Mouse (Mus musculus) layer of hippocampus, postnatal 36 days (tissue): ENCODE results near the gene Slc6a5. TPM values are rescaled to one million over a fixed set of nuclear protein-coding genes. Genes with fewer than 3 reads are reported as not detected.
"Not testable (repeated sequence)": the region's sequence is repeated elsewhere in the genome, so short reads cannot be mapped to it uniquely, and the experiment has no call there.

Experiments
- DNase-seq, 2 experiments: peaks; one replicate each; pipeline ENCODE4 v3.0.0; 2022
- total RNA-seq, 2 experiments: library from RNA; stranded (reverse); gene quantifications; 2 replicates each; pipeline ENCODE4 v1.2.3; 2021

Slc6a5 gene
- total RNA-seq, 2 experiments from 2014 or later = 0.05 TPM; not detected in 1

GRCm38 (mm10) chr7:49913728-49914328 is 3.9 kb downstream of the Slc6a5 start:
- no peak for DNase-seq

GRCm38 (mm10) chr7:49914946-49915345 is 5.0 kb downstream of the Slc6a5 start:
- DNase-seq = no peak

- no peak for DNase-seq
Observed at GRCm38 (mm10) chr7:49915471-49915870, 5.5 kb downstream of the Slc6a5 start.

- DNase-seq = no peak
Observed at GRCm38 (mm10) chr7:49919494-49919893, 9.5 kb downstream of the Slc6a5 start.

- no peak for DNase-seq
Observed at GRCm38 (mm10) chr7:49920751-49921150, 10.8 kb downstream of the Slc6a5 start.

GRCm38 (mm10) chr7:49922928-49923327 is 13.0 kb downstream of the Slc6a5 start:
- DNase-seq = no peak

GRCm38 (mm10) chr7:49923376-49923775 is 13.4 kb downstream of the Slc6a5 start:
- peak; percentile 79 to 84 for DNase-seq

GRCm38 (mm10) chr7:49928571-49928970 is 18.6 kb downstream of the Slc6a5 start:
- no peak for DNase-seq

GRCm38 (mm10) chr7:49929999-49930398 is 20.1 kb downstream of the Slc6a5 start:
- DNase-seq = no peak

GRCm38 (mm10) chr7:49933386-49934115 is 23.6 kb downstream of the Slc6a5 start:
- DNase-seq = not testable (repeated sequence)

GRCm38 (mm10) chr7:49936821-49937220 is 26.9 kb downstream of the Slc6a5 start:
- DNase-seq = no peak

GRCm38 (mm10) chr7:49942023-49942422 is 32.1 kb downstream of the Slc6a5 start:
- DNase-seq = no peak

GRCm38 (mm10) chr7:49942490-49942889 is 32.5 kb downstream of the Slc6a5 start:
- DNase-seq = no peak

- no peak for DNase-seq
Observed at GRCm38 (mm10) chr7:49946691-49947090, 36.7 kb downstream of the Slc6a5 start.

- peak in 1 of 2 experiments; percentile 10 for DNase-seq
Observed at GRCm38 (mm10) chr7:49953546-49954181, 43.7 kb downstream of the Slc6a5 start.

GRCm38 (mm10) chr7:49954834-49955233 is 44.9 kb downstream of the Slc6a5 start:
- no peak for DNase-seq

GRCm38 (mm10) chr7:49957142-49957541 is 47.2 kb downstream of the Slc6a5 start:
- no peak for DNase-seq

- no peak for DNase-seq
Observed at GRCm38 (mm10) chr7:49963764-49964163, 53.8 kb downstream of the Slc6a5 start.

- no peak for DNase-seq
Observed at GRCm38 (mm10) chr7:49969516-49969915, 59.6 kb downstream of the Slc6a5 start.

- peak; percentile 14 to 26 for DNase-seq
Observed at GRCm38 (mm10) chr7:49974841-49975440, 65.0 kb downstream of the Slc6a5 start, which contains the start of gene Nell1. Nell1 (plus strand) TSS chr7:49974864.

GRCm38 (mm10) chr7:49975441-49976121 is 65.6 kb downstream of the Slc6a5 start:
- DNase-seq = peak; percentile 49

GRCm38 (mm10) chr7:49981511-49982227 is 71.7 kb downstream of the Slc6a5 start:
- DNase-seq = no peak
